Mouse (Mus musculus): Measurements from ENCODE around the gene Tmem200b. TPM values are rescaled to one million over a fixed set of nuclear protein-coding genes. Genes with fewer than 3 reads are reported as not detected.

Tmem200b gene
- polyA plus RNA-seq, 1 experiment from 2014 or later, result not detected

GRCm38 (mm10) chr4:131957161-131957560, 35.6 kb downstream of the Tmem200b start:
- H3K79me2 ChIP-seq (ENCODE audit: inconsistent target), result no peaks in the 10 kb centered on the region
- H3K36me3 ChIP-seq (ENCODE audit: inconsistent target), result peaks cover 43% of the 10 kb centered on the region
- no peak overlapping the region for H3K4me3 ChIP-seq (ENCODE audit: inconsistent target)
- 92% methylated on average over 3 of the region's 3 CpGs for WGBS (ENCODE audit: missing documents)
- H3K27ac ChIP-seq, result no peak overlapping the region

GRCm38 (mm10) chr4:131968873-131969272, 47.3 kb downstream of the Tmem200b start:
- WGBS (ENCODE audit: missing documents), result 100% methylated on average over 2 of the region's 2 CpGs
- Histone ChIP-seq H3K79me2 (ENCODE audit: inconsistent target) (no peaks in the 10 kb centered on the region), H3K4me3 (ENCODE audit: inconsistent target) (no peak overlapping the region), H3K36me3 (ENCODE audit: inconsistent target) (peaks cover 84% of the 10 kb centered on the region), H3K27ac (no peak overlapping the region)

GRCm38 (mm10) chr4:131970244-131970853, 48.8 kb downstream of the Tmem200b start:
- H3K27ac ChIP-seq, result no peak overlapping the region
- H3K4me3 ChIP-seq (ENCODE audit: inconsistent target), result no peak overlapping the region
- H3K79me2 ChIP-seq (ENCODE audit: inconsistent target), result no peaks in the 10 kb centered on the region
- WGBS (ENCODE audit: missing documents), result 98% methylated on average over 7 of the region's 7 CpGs
- H3K36me3 ChIP-seq (ENCODE audit: inconsistent target), result peaks cover 84% of the 10 kb centered on the region

Other genes with a start within 250 kb of the Tmem200b start
- 0.08 to 0.11 TPM (median 0.10 TPM) in 3 replicates for gene Ptpru, start 83.5 kb upstream of the Tmem200b start, polyA plus RNA-seq (2018)
- 15.9 to 28.8 TPM (median 17.5 TPM) in 3 replicates for gene Mecr, start 78.3 kb upstream of the Tmem200b start, polyA plus RNA-seq (2018)
- gene Srsf4, start 48.2 kb upstream of the Tmem200b start, polyA plus RNA-seq (2018), result 30.6 to 39.6 TPM (median 32.8 TPM) in 3 replicates
- gene Gm10300, start 152.9 kb downstream of the Tmem200b start, polyA plus RNA-seq (2018), result 0.10 to 0.15 TPM (median 0.14 TPM) in 3 replicates
- 45.7 to 91.9 TPM (median 56.7 TPM) in 3 replicates for gene Epb41, start 153.6 kb downstream of the Tmem200b start, polyA plus RNA-seq (2018)
- gene Oprd1, start 222.7 kb downstream of the Tmem200b start, polyA plus RNA-seq (2018), result 0.06 TPM in 1 of 3 replicates, not detected in the others

Data from macrophage (primary cell).